Mouse (Mus musculus) left cerebral cortex, postnatal 25 days (tissue): ENCODE measurements around the gene Kat8. TPM values are rescaled to one million over a fixed set of nuclear protein-coding genes. Genes with fewer than 3 reads are reported as not detected.

ENCODE experiments used
- DNase-seq, 2 experiments: peaks; one replicate each; pipeline ENCODE4 v3.0.0; 2022; ENCODE audit warnings: low spot score in 2 of 2, mixed read lengths in 1 of 2
- intact Hi-C: fragments of 180-260 bp; cut with DNase I; formaldehyde crosslinking; loops from one replicate; pipeline ENCODE4 v1.15.1; 2025
- total RNA-seq, 2 experiments: library from RNA; stranded (reverse); gene quantifications; 2 replicates each; pipeline ENCODE4 v1.2.3; 2021

Gene Kat8
- total RNA-seq, result 10 to 100 TPM; 28.6 to 28.7 TPM

GRCm38 (mm10) chr7:127912190-127912871, at the start of gene Kat8:
Gene Kat8 (plus strand): TSS chr7:127912516.
- DNase-seq, result peak; percentile 87 to 93
- intact Hi-C loops, result no loop called here

DNA sequence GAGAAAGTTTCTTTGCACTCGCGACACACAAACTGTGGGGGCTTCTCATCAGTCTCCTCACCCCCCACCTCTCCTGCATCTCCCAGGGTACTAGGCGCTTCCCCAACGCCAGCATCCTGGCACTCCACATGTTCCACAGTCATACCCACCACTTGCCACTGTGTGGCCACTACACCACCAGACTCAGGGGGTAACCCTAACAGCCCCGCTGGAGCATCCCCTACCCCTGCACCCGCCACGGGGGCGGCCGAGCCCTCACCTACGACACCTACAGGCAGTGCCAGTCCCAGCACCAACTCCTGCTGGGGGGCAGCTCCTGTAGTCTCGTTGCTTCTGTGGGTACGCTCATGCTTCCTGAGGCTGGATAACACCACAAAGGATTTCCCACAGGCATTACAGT, 45.9 kb upstream of the Kat8 start:
- DNase-seq, result no peak
- intact Hi-C loops, result no loop called here

GRCm38 (mm10) chr7:127867641-127868040, 44.7 kb upstream of the Kat8 start:
- DNase-seq, result no peak
- intact Hi-C loops, result no loop called here

DNA sequence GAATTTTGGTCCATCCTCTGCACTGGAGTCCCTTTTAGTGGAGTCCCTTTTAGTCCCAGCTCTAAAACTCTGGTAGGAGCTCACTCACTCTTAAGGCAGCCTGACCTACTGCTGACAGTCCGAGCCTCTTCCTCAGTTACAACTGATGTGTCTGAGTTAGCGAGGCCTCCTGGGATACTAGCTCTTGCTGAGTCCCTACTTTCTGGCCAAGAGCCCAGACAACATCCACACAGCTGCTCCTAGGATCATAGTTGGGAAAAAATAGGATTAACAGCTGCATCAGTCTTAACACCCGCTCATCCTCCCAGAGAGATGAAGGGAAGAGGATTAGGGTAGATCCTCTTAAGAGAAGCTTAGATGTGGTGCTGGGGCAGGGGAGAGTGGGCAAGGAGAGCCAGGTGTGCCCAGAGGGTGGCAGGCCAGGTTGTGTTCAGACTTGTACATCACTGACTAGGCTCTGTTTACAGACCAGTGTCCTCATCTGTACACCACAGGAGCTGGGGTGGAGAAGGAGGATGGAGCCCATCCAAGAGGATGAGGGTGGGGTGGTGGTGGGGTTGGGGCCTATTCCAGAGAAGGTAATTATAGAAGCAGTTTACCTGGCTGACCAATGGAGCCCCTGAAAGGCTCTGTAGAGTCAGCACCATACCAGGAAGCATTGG, 43.0 kb upstream of the Kat8 start:
- intact Hi-C loops, result no loop called here
- DNase-seq, result peak; percentile 24 to 81

GRCm38 (mm10) chr7:127870136-127870821, 42.0 kb upstream of the Kat8 start:
- intact Hi-C loops, result no loop called here
- no peak for DNase-seq

DNA sequence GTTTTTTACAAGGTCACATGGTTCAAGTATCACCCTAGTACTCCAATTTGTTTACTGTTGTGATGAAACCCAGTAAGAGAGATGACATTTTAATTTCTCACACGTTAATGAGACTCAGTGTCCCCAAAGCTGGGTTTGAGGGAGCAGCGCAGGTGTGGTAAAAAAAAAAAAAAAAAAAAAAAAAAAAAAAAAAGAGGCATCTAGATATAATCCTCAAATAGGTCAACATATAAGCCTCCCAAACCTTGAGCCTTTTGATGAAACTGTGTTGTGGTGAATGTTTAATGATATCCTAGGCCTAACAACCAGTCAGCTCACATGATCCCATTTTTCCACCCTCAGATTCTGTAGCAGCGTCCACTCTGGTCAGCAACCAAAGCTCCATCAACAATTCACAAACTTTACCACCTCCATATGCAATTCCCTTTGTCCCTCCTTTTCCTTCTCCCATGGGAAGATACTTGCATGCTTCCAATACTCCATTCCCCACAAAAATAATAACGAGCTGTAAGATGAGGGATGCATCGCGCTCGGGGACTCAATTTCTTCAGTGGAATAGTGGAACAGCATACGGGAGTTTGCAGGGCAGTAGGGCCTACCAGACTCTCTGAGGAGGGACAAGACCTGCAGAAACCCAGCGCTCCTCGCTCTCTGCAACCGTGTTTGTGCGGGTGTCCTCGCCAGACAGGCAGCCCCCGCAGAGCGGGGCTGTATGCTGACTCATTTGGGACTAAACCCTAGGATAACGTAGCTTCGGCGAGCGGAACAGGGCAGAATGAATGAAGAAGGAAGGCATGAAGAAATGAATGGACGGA, 37.3 kb upstream of the Kat8 start:
- DNase-seq, result no peak
- intact Hi-C loops, result loop anchor here (1.0 to 5.0 kb wide), 2 partner anchors 53 to 98 kb away; partner anchors contain the start of genes Stx1b and Stx4a

- intact Hi-C loops, result loop anchor here (1.0 to 5.0 kb wide), 4 partner anchors 19 to 98 kb away; partner anchors contain the start of genes Gm21974, Stx1b, Stx4a and Vkorc1
- DNase-seq, result peak; percentile 96
Measured at GRCm38 (mm10) chr7:127875627-127876001, 36.7 kb upstream of the Kat8 start.

DNA sequence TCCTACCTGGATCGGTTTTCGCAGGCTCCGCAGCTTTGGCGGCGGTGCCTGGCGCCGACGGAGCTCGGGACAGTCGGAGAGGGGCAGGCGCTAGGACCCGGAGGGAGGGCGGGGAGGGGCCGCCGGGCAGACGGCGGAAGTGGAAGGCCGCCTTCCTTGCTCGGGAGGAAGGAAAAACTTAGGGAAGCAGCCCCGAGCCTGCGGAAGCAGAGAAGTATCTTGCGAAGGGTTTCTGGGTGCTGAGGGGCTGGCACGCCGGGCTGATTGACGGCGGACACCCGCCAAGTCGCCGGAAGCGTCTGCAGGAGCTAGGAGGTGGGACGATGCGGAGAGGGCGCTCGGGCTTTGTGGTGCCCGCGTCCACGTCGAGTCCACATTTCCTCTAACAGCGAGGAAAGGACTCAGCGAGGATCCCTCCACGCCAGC, 36.3 kb upstream of the Kat8 start, which contains the start of gene Zfp646:
Gene Zfp646, plus strand, starts transcription at position 181 of the 426 bp plus-strand sequence.
- DNase-seq, result peak; percentile 76 to 80
- intact Hi-C loops, result loop anchor here (1.0 to 5.0 kb wide), 3 partner anchors 19 to 54 kb away; partner anchors contain the start of genes Gm21974, Stx1b, Stx4a and Vkorc1

- intact Hi-C loops, result loop anchor here (1.0 to 5.0 kb wide), 3 partner anchors 18 to 54 kb away; partner anchors contain the start of genes Gm21974, Stx1b, Stx4a and Vkorc1
Measured at GRCm38 (mm10) chr7:127876467-127877348, 35.6 kb upstream of the Kat8 start, which contains the start of gene Zfp668. Gene Zfp668 (minus strand): TSS chr7:127876828.

DNA sequence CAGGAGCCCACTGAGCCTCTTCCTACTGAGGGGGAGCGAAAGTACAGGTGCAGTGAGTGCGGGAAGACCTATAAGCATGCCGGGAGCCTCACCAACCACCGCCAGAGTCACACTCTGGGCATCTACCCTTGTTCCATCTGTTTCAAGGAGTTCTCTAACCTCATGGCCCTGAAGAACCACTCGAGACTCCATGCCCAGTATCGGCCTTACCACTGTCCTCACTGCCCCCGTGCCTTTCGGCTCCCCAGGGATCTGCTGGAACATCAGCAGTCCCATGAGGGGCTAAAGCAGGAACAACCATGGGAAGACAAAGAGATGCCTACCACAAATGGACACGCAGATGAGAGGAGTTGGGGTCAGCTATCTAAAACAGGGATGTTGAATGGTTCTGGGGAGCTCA, 33.0 kb upstream of the Kat8 start:
- intact Hi-C loops, result loop anchor here (5.0 kb wide), 1 partner anchor 57 kb away; the partner anchor contains the start of genes Stx1b and Stx4a
- no peak for DNase-seq

More at GRCm38 (mm10) chr7:127876467-127877348, 35.6 kb upstream of the Kat8 start, which contains the start of gene Zfp668:
- DNase-seq, result peak; percentile 93 to 94

GRCm38 (mm10) chr7:127880431-127880830, 31.9 kb upstream of the Kat8 start:
- intact Hi-C loops, result no loop called here
- no peak for DNase-seq

DNA sequence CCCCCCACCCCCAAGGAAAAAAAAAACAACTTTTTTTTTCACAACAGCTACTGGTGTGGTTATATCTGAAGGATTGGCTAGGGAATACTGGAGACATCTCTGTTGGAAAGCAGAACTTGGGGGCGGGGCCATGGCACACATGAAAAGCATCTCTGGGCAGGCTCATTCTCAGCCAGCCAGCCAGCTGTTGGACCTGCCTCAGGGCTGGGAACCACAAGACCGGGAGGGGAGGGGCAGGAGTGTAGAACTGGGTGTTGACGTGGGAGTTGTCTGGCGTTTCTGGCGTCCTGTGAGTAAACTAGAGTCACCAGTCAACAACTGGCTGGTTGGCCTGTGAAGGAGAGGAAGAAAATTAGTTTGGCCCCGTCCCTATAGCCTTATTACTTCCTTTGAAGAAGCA, 26.4 kb upstream of the Kat8 start:
- intact Hi-C loops, result no loop called here
- peak in 1 of 2 experiments; percentile 28 for DNase-seq

GRCm38 (mm10) chr7:127886551-127886950, 25.8 kb upstream of the Kat8 start:
- DNase-seq, result no peak
- intact Hi-C loops, result no loop called here

- intact Hi-C loops, result no loop called here
- DNase-seq, result no peak
Measured at GRCm38 (mm10) chr7:127887191-127887590, 25.1 kb upstream of the Kat8 start.

- DNase-seq, result no peak
- intact Hi-C loops, result no loop called here
Measured at GRCm38 (mm10) chr7:127887781-127888180, 24.5 kb upstream of the Kat8 start.

- DNase-seq, result no peak
- intact Hi-C loops, result no loop called here
Measured at GRCm38 (mm10) chr7:127888821-127889220, 23.5 kb upstream of the Kat8 start.

GRCm38 (mm10) chr7:127890798-127891197, 21.5 kb upstream of the Kat8 start, which contains the start of gene Prss53:
Gene Prss53 (minus strand): TSS chr7:127890970.
- intact Hi-C loops, result no loop called here
- DNase-seq, result no peak

GRCm38 (mm10) chr7:127894480-127894879, 17.8 kb upstream of the Kat8 start:
- no peak for DNase-seq
- intact Hi-C loops, result loop anchor here (2.0 kb wide), 1 partner anchor 18 kb away; the partner anchor contains the start of genes Zfp646 and Zfp668
